Mouse (Mus musculus) cerebellum, adult 9-10 months (tissue): Measurements from ENCODE around the gene Olfr890.
"Not testable (repeated sequence)": the region's sequence is repeated elsewhere in the genome, so short reads cannot be mapped to it uniquely, and the experiment has no call there.

ENCODE experiments used
- DNase-seq: peaks from one replicate; pipeline ENCODE4 v3.0.0; 2022

Olfr890 gene

DNA sequence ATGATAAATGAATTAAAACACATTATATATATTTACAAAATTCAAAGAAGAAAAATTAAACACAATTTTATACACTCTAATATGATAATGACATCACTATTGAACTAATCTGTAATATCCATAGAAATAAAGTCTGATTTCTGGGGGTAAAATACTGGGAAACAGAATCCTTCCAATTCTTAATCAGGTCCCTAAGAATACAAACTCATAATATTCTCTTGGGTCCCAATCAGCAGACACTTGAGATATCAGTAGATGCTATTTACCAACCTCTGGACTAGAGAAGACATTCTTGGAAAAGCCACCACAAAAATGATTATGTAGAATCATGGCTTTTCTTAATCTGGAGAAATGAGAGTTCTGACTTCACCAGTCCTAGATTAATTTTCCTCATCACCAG, at the start of gene Olfr890:
Gene Olfr890 (plus strand): TSS at position 301 of the 400 bp plus-strand sequence.
- DNase-seq = no peak

DNA sequence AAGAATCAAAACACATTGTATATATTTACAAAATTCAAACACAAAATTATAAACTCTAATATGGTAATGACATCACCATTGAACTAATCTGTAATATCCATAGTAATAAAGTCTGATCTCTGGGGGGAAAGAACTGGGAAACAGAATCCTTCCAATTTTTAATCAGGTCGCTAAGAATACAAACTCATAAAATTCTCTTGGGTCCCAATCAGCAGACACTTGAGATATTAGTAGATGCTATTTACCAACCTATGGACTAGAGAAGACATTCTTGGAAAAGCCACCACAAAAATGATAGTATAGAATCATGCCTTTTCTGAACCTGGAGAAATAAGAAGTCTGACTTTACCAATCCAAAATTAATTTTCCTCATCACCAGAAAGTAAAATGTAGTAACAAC, 34.5 kb upstream of the Olfr890 start, which contains the start of gene Olfr888:
Gene Olfr888 (plus strand): TSS at position 301 of the 400 bp plus-strand sequence.
- DNase-seq = no peak

GRCm38 (mm10) chr9:38114898-38115297, 27.4 kb upstream of the Olfr890 start, which contains the start of gene Olfr889:
TSS of gene Olfr889 (plus strand) at chr9:38115198.
- no peak for DNase-seq

- DNase-seq = not testable (repeated sequence)
Observed at GRCm38 (mm10) chr9:38168341-38168740, 26.0 kb downstream of the Olfr890 start.

DNA sequence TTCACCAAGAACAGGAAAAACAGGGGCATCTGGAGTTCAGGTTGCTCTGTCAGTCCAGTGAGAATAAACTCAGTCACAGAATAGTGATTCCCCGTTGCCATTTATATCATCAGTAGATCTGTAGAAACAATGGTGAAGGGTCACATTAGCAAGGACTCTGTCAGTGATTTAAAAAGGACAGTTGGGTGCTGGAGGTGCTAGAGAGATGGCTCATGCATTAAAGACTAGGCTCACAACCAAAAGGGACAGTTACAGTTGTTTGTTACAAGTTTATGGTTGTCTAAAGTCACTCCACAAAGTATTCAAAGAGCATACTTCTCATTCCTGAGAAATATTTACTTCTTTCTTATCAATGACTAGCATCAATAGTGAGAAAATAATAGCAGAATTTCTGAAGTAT, 38.4 kb downstream of the Olfr890 start, which contains the start of gene Olfr891:
Gene Olfr891 (minus strand): TSS at position 101 of the 400 bp plus-strand sequence.
- DNase-seq = no peak
